Mouse (Mus musculus): ENCODE measurements around the gene Scn3a.

GRCm38 (mm10) chr2:65443082-65443481 lies 124.3 kb downstream of the Scn3a start:
- no peak for TF ChIP-seq CTCF (IDR thresholded peaks at IDR 0.05)
- no peak for TF ChIP-seq EP300 (IDR thresholded peaks at IDR 0.05)
